Mouse (Mus musculus) liver, adult 2 months (tissue): ENCODE results near the gene Rdh5.

ENCODE experiments used
- CTCF ChIP-seq: fragments of 200-500 bp; IDR thresholded peaks from 2 replicates; pipeline ENCODE4 v1.5.1; 2011; ENCODE audit warnings: low read depth, low read length, control low read depth
- POLR2A ChIP-seq: fragments of 200-500 bp; IDR thresholded peaks from 2 replicates; pipeline ENCODE4 v1.6.1; 2011; ENCODE audit warnings: low read length, control low read depth; ENCODE audit not compliant: insufficient read depth; ENCODE audit errors: extremely low read depth

GRCm38 (mm10) chr10:128866518-128866917, 56.2 kb downstream of the Rdh5 start:
- TF ChIP-seq POLR2A, result no peak
- no peak for TF ChIP-seq CTCF
